Mouse (Mus musculus) bone marrow macrophage, adult 2 months (primary cell): Measurements from ENCODE around the gene Grip1.

Experiments
- CTCF ChIP-seq: IDR thresholded peaks from 2 replicates; pipeline ENCODE4 v1.5.1; 2012; ENCODE audit warnings: low read depth, mild to moderate bottlenecking, low read length, moderate library complexity
- POLR2A ChIP-seq: IDR thresholded peaks from 2 replicates; pipeline ENCODE4 v1.6.1; 2012; ENCODE audit warnings: mild to moderate bottlenecking, low read depth, low read length, borderline replicate concordance

- TF ChIP-seq POLR2A (no peak), CTCF (no peak)
These were observed 572.8 kb downstream of the Grip1 start for GRCm38 (mm10) chr10:120026437-120026836.
